Mouse (Mus musculus): ENCODE results near the gene Ggt1. TPM values are rescaled to one million over a fixed set of nuclear protein-coding genes. Genes with fewer than 3 reads are reported as not detected.

Gene Ggt1
- polyA plus RNA-seq, 1 experiment from 2014 or later, result not detected

- no peaks in the 10 kb centered on the region for H3K36me3 ChIP-seq (ENCODE audit: inconsistent target)
- H3K4me3 ChIP-seq (ENCODE audit: inconsistent target), result no peak overlapping the region
- WGBS (ENCODE audit: missing documents), result 96% methylated on average over 10 of the region's 10 CpGs
- no peak overlapping the region for H3K27ac ChIP-seq
- H3K79me2 ChIP-seq (ENCODE audit: inconsistent target), result no peaks in the 10 kb centered on the region
Measured at GRCm38 (mm10) chr10:75573181-75573580, 11.8 kb downstream of the Ggt1 start.

- H3K79me2 ChIP-seq (ENCODE audit: inconsistent target), result no peaks in the 10 kb centered on the region
- H3K36me3 ChIP-seq (ENCODE audit: inconsistent target), result no peaks in the 10 kb centered on the region
- H3K27ac ChIP-seq, result no peak overlapping the region
- 94% methylated on average over 9 of the region's 9 CpGs for WGBS (ENCODE audit: missing documents)
- no peak overlapping the region for H3K4me3 ChIP-seq (ENCODE audit: inconsistent target)
Measured at GRCm38 (mm10) chr10:75573965-75574364, 12.6 kb downstream of the Ggt1 start.

GRCm38 (mm10) chr10:75579129-75579528 is 17.7 kb downstream of the Ggt1 start:
- Histone ChIP-seq H3K36me3 (ENCODE audit: inconsistent target) (no peaks in the 10 kb centered on the region), H3K27ac (no peak overlapping the region), H3K4me3 (ENCODE audit: inconsistent target) (no peak overlapping the region), H3K79me2 (ENCODE audit: inconsistent target) (no peaks in the 10 kb centered on the region)
- 94% methylated on average over 6 of the region's 6 CpGs for WGBS (ENCODE audit: missing documents)

GRCm38 (mm10) chr10:75585876-75586552 is 24.6 kb downstream of the Ggt1 start:
- Histone ChIP-seq H3K4me3 (ENCODE audit: inconsistent target) (no peak overlapping the region), H3K27ac (no peak overlapping the region), H3K36me3 (ENCODE audit: inconsistent target) (no peaks in the 10 kb centered on the region), H3K79me2 (ENCODE audit: inconsistent target) (no peaks in the 10 kb centered on the region)
- 19% methylated on average over 20 of the region's 20 CpGs for WGBS (ENCODE audit: missing documents)

GRCm38 (mm10) chr10:75586553-75586879 is 25.1 kb downstream of the Ggt1 start:
- 100% methylated on average over 1 of the region's 1 CpGs for WGBS (ENCODE audit: missing documents)
- Histone ChIP-seq H3K36me3 (ENCODE audit: inconsistent target) (no peaks in the 10 kb centered on the region), H3K4me3 (ENCODE audit: inconsistent target) (no peak overlapping the region)

GRCm38 (mm10) chr10:75587781-75588180 is 26.4 kb downstream of the Ggt1 start:
- Histone ChIP-seq H3K27ac (no peak overlapping the region), H3K36me3 (ENCODE audit: inconsistent target) (no peaks in the 10 kb centered on the region), H3K79me2 (ENCODE audit: inconsistent target) (no peaks in the 10 kb centered on the region), H3K4me3 (ENCODE audit: inconsistent target) (no peak overlapping the region)
- WGBS (ENCODE audit: missing documents), result 97% methylated on average over 3 of the region's 4 CpGs

More at GRCm38 (mm10) chr10:75586553-75586879, 25.1 kb downstream of the Ggt1 start:
- Histone ChIP-seq H3K27ac (no peak overlapping the region), H3K79me2 (ENCODE audit: inconsistent target) (no peaks in the 10 kb centered on the region)

GRCm38 (mm10) chr10:75588336-75588735 is 26.9 kb downstream of the Ggt1 start:
- 88% methylated on average over 5 of the region's 5 CpGs for WGBS (ENCODE audit: missing documents)
- no peaks in the 10 kb centered on the region for H3K36me3 ChIP-seq (ENCODE audit: inconsistent target)
- H3K27ac ChIP-seq, result no peak overlapping the region
- no peak overlapping the region for H3K4me3 ChIP-seq (ENCODE audit: inconsistent target)
- H3K79me2 ChIP-seq (ENCODE audit: inconsistent target), result no peaks in the 10 kb centered on the region

- Histone ChIP-seq H3K27ac (no peak within 1 kb of the TSS), H3K4me3 (ENCODE audit: inconsistent target) (no peak within 1 kb of the TSS; the same call in 1 of the 2 replicates), H3K36me3 (ENCODE audit: inconsistent target) (no peaks in the 10 kb centered on the region), H3K79me2 (ENCODE audit: inconsistent target) (no peaks in the 10 kb centered on the region)
- 6% methylated on average over 5 of the region's 5 CpGs for WGBS (ENCODE audit: missing documents)
Measured at GRCm38 (mm10) chr10:75589129-75589528, 27.7 kb downstream of the Ggt1 start, which contains the start of gene Ggt5. Ggt5 (plus strand) TSS chr10:75589340.

GRCm38 (mm10) chr10:75589651-75590050 is 28.2 kb downstream of the Ggt1 start:
- no peak overlapping the region for H3K27ac ChIP-seq
- 15% methylated on average over 16 of the region's 16 CpGs for WGBS (ENCODE audit: missing documents)
- no peak overlapping the region; the same call in 1 of the 2 replicates for H3K4me3 ChIP-seq (ENCODE audit: inconsistent target)
- no peaks in the 10 kb centered on the region for H3K36me3 ChIP-seq (ENCODE audit: inconsistent target)
- no peaks in the 10 kb centered on the region for H3K79me2 ChIP-seq (ENCODE audit: inconsistent target)

- no peaks in the 10 kb centered on the region for H3K36me3 ChIP-seq (ENCODE audit: inconsistent target)
- no peaks in the 10 kb centered on the region for H3K79me2 ChIP-seq (ENCODE audit: inconsistent target)
- peak overlapping the region; percentile 54 for H3K27ac ChIP-seq
- WGBS (ENCODE audit: missing documents), result 45% methylated on average over 12 of the region's 12 CpGs
- no peak overlapping the region for H3K4me3 ChIP-seq (ENCODE audit: inconsistent target)
Measured at GRCm38 (mm10) chr10:75591211-75591894, 29.9 kb downstream of the Ggt1 start.

GRCm38 (mm10) chr10:75592585-75592984 is 31.2 kb downstream of the Ggt1 start:
- 75% methylated on average over 7 of the region's 7 CpGs for WGBS (ENCODE audit: missing documents)
- H3K4me3 ChIP-seq (ENCODE audit: inconsistent target), result no peak overlapping the region
- no peak overlapping the region for H3K27ac ChIP-seq
- H3K79me2 ChIP-seq (ENCODE audit: inconsistent target), result no peaks in the 10 kb centered on the region
- H3K36me3 ChIP-seq (ENCODE audit: inconsistent target), result no peaks in the 10 kb centered on the region

- WGBS (ENCODE audit: missing documents), result 93% methylated on average over 8 of the region's 8 CpGs
- H3K27ac ChIP-seq, result no peak overlapping the region
- no peaks in the 10 kb centered on the region for H3K36me3 ChIP-seq (ENCODE audit: inconsistent target)
- H3K4me3 ChIP-seq (ENCODE audit: inconsistent target), result no peak overlapping the region
- no peaks in the 10 kb centered on the region for H3K79me2 ChIP-seq (ENCODE audit: inconsistent target)
Measured at GRCm38 (mm10) chr10:75595981-75596380, 34.6 kb downstream of the Ggt1 start.

- no peaks in the 10 kb centered on the region for H3K36me3 ChIP-seq (ENCODE audit: inconsistent target)
- 97% methylated on average over 7 of the region's 7 CpGs for WGBS (ENCODE audit: missing documents)
- H3K4me3 ChIP-seq (ENCODE audit: inconsistent target), result no peak overlapping the region
- no peak overlapping the region for H3K27ac ChIP-seq
- H3K79me2 ChIP-seq (ENCODE audit: inconsistent target), result no peaks in the 10 kb centered on the region
Measured at GRCm38 (mm10) chr10:75600189-75600730, 38.9 kb downstream of the Ggt1 start.

GRCm38 (mm10) chr10:75605162-75605846 is 43.9 kb downstream of the Ggt1 start:
- Histone ChIP-seq H3K27ac (no peak overlapping the region), H3K79me2 (ENCODE audit: inconsistent target) (no peaks in the 10 kb centered on the region), H3K36me3 (ENCODE audit: inconsistent target) (no peaks in the 10 kb centered on the region), H3K4me3 (ENCODE audit: inconsistent target) (no peak overlapping the region)
- WGBS (ENCODE audit: missing documents), result 56% methylated on average over 11 of the region's 11 CpGs

- H3K4me3 ChIP-seq (ENCODE audit: inconsistent target), result no peak overlapping the region
- H3K27ac ChIP-seq, result no peak overlapping the region
- H3K79me2 ChIP-seq (ENCODE audit: inconsistent target), result no peaks in the 10 kb centered on the region
- 99% methylated on average over 4 of the region's 4 CpGs for WGBS (ENCODE audit: missing documents)
- no peaks in the 10 kb centered on the region for H3K36me3 ChIP-seq (ENCODE audit: inconsistent target)
Measured at GRCm38 (mm10) chr10:75607253-75607652, 45.8 kb downstream of the Ggt1 start.
